ENCODE assay signal across 23 mouse cellular contexts in genomic region chr5:124748296-124748695, GRCm38 (mm10). TPM values are rescaled to one million over a fixed set of nuclear protein-coding genes. Genes with fewer than 3 reads are reported as not detected.
DNase-seq lines count a peak whose midpoint lies in the region; ATAC-seq and TF ChIP-seq lines count a peak whose summit lies in the region.
"Had no signal": no experiment of that assay in that cellular context is flagged by ENCODE, and none has a peak within 500 bp of the region (broad histone marks: within the 10 kb centered on the region; RNA-seq: fewer than 3 reads in every experiment).

No protein-coding gene starts in this region.

- peak; percentile 78 for DNase-seq in heart, adult 11 months
- DNase-seq in ES-E14 (ENCODE audit: low read depth, low spot score): no peak
- DNase-seq in adrenal gland, postnatal 36 days: no peak
- DNase-seq: adrenal gland, adult 2 months; adrenal gland, postnatal 10 days; adrenal gland, postnatal 25 days; B cell, adult 2 months; cerebellum, adult 11-12 months; cerebellum, adult 2 months; cerebellum, adult 9-10 months; cerebellum, postnatal 10 days; cerebellum, postnatal 25 days had no signal

- no peak overlapping the region for H3K4me3 ChIP-seq in heart, embryonic 12.5 days
- H3K4me3 ChIP-seq in E14TG2a.4 (replicated peaks; ENCODE audit: low read length): peak overlapping the region; percentile 52
- H3K4me3 ChIP-seq in ES-E14 (ENCODE audit: insufficient read depth in 1 of 2, low read depth in 1 of 2, low read length in 2 of 2, poor library complexity in 1 of 2, severe bottlenecking in 1 of 2): peak overlapping the region; percentile 13 to 26; a peak in 2 of 4 replicates
- H3K4me3 ChIP-seq: embryonic facial prominence, embryonic 13.5 days; embryonic facial prominence, embryonic 15.5 days; erythroblast, embryonic 14.5 days; forebrain, embryonic 10.5 days; forebrain, embryonic 12.5 days had no signal

- H3K36me3 ChIP-seq in heart, embryonic 12.5 days: no peaks in the 10 kb centered on the region
- no peaks in the 10 kb centered on the region for H3K36me3 ChIP-seq in E14TG2a.4 (ENCODE audit: insufficient read depth, low read length)
- no peaks in the 10 kb centered on the region for H3K36me3 ChIP-seq in ES-E14 (ENCODE audit: control insufficient read depth, insufficient read depth, low read length, poor library complexity, severe bottlenecking)
- H3K36me3 ChIP-seq: embryonic facial prominence, embryonic 13.5 days; embryonic facial prominence, embryonic 15.5 days; forebrain, embryonic 10.5 days; forebrain, embryonic 12.5 days had no signal

- H3K4me1 ChIP-seq in heart, embryonic 12.5 days (replicated peaks): no peaks in the 10 kb centered on the region
- H3K4me1 ChIP-seq in E14TG2a.4 (replicated peaks; ENCODE audit: low read depth, low read length) (no peaks in the 10 kb centered on the region; the same call in 1 of the 2 replicates), ES-E14 (ENCODE audit: control insufficient read depth in 2 of 2, insufficient read depth in 2 of 2, low read length in 2 of 2, poor library complexity in 1 of 2) (0 out of 4 replicates have a peak, but pooled peaks cover 0 to 2% of the 10 kb centered on the region in 2 experiments)
- H3K4me1 ChIP-seq: embryonic facial prominence, embryonic 13.5 days; embryonic facial prominence, embryonic 15.5 days; forebrain, embryonic 10.5 days; forebrain, embryonic 12.5 days had no signal

- H3K9me3 ChIP-seq in heart, embryonic 12.5 days (replicated peaks): no peaks in the 10 kb centered on the region
- H3K9me3 ChIP-seq in E14TG2a.4 (ENCODE audit: low read length) (no peaks in the 10 kb centered on the region), ES-E14 (ENCODE audit: control insufficient read depth, insufficient read depth, low read depth, low read length) (no peaks in the 10 kb centered on the region)
- H3K9me3 ChIP-seq: embryonic facial prominence, embryonic 13.5 days; embryonic facial prominence, embryonic 15.5 days; forebrain, embryonic 10.5 days; forebrain, embryonic 12.5 days had no signal

- H3K4me2 ChIP-seq in heart, embryonic 12.5 days: no peak overlapping the region
- H3K4me2 ChIP-seq: embryonic facial prominence, embryonic 13.5 days; embryonic facial prominence, embryonic 15.5 days; forebrain, embryonic 12.5 days had no signal

- ATAC-seq in heart, embryonic 12.5 days (ENCODE audit: insufficient number of reproducible peaks, low FRiP score): no peak
- ATAC-seq: CD4-positive, CD25-positive, alpha-beta regulatory T cell, adult 4 months; forebrain, embryonic 14.5 days; forebrain, embryonic 16.5 days had no signal

- TF ChIP-seq CTCF in E14TG2a.4 (conservative IDR thresholded peaks at IDR 0.05; ENCODE audit: low read length): no peak

- no peak overlapping the region for H3K27ac ChIP-seq in heart, embryonic 12.5 days (ENCODE audit: poor library complexity, severe bottlenecking)
- H3K27ac ChIP-seq in ES-E14 (ENCODE audit: insufficient read depth, low read depth, low read length, poor library complexity, severe bottlenecking): no peak overlapping the region
- H3K27ac ChIP-seq: embryonic facial prominence, embryonic 13.5 days; embryonic facial prominence, embryonic 15.5 days; forebrain, embryonic 10.5 days; forebrain, embryonic 12.5 days had no signal

- H3K9ac ChIP-seq in heart, embryonic 12.5 days: no peak overlapping the region
- H3K9ac ChIP-seq in ES-E14 (ENCODE audit: insufficient read depth, low read depth, low read length, poor library complexity, severe bottlenecking): no peak overlapping the region; the same call in 1 of the 2 replicates
- H3K9ac ChIP-seq: embryonic facial prominence, embryonic 13.5 days; embryonic facial prominence, embryonic 15.5 days; forebrain, embryonic 12.5 days had no signal

- in situ Hi-C loops in ES-E14 (cut with MboI; ENCODE audit: low sequenced_read_pairs in 2 of 2, unreplicated experiment in 2 of 2): no loop called here

- WGBS in heart, embryonic 12.5 days: 76% methylated on average over 18 of the region's 18 CpGs

- no peaks in the 10 kb centered on the region for H3K27me3 ChIP-seq in heart, embryonic 12.5 days (replicated peaks)
- peaks cover 5% of the 10 kb centered on the region for H3K27me3 ChIP-seq in E14TG2a.4 (ENCODE audit: insufficient read depth, low read length)
- H3K27me3 ChIP-seq: CH12.LX; embryonic facial prominence, embryonic 13.5 days; embryonic facial prominence, embryonic 15.5 days; forebrain, embryonic 12.5 days had no signal

TF ChIP-seq in ES-E14, 5 proteins besides CTCF, POLR2A, EP300 and RAD21:
- TF ChIP-seq ZNF384 (IDR thresholded peaks at IDR 0.05; ENCODE audit: low read depth, low read length) (no peak), CHD2 (IDR thresholded peaks at IDR 0.05; ENCODE audit: low read depth, low read length) (no peak), HCFC1 (IDR thresholded peaks at IDR 0.05; ENCODE audit: borderline replicate concordance, insufficient read depth, low read length) (no peak)

RNA-seq across cellular contexts. Expression of gene Dnah10, which starts 23.4 kb away (rescaled TPM):
- polyA plus RNA-seq in heart, embryonic 12.5 days (2016; fragmentation: Nextera tagmentation; extraction: Ambion mirVana): 0.04 TPM in 2 replicates
- total RNA-seq in ES-E14 (2012; rRNA removed): 1.7 and 2.3 TPM in 2 replicates
- 1 to 10 TPM in 1 of 2 experiments, under 1 TPM in 1; 0.69 to 2.8 TPM for total RNA-seq in adrenal gland, postnatal 36 days (2021)
- polyA plus RNA-seq: forebrain, embryonic 10.5 days had no signal
